In the genomic region with DNA sequence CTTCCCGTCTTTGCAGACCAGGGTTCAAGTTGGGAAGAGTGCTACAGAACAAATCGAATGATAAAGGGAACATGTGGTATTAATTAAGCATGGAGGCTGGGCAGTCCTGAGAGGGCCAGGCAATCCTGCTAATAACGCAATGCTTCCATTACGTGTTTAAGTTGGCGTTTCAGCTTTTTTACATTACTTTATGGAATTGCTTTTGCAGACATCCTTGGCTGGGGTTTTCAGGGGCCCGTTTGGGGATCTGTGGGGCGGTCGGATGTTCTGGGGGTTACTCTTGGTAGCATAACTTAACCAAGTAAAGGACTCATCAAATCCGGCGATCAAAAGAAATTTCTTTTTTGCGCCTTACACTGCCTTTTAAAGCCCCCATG, we compare ENCODE assay signal across 8 mouse cellular contexts.
A peak's percentile ranks its signal among the peaks of the same experiment; 100 is the strongest.
DNase-seq lines count a peak whose midpoint lies in the region; ATAC-seq and TF ChIP-seq lines count a peak whose summit lies in the region.

No protein-coding gene starts in this region.

- no peaks in the 10 kb centered on the region for H3K9me3 ChIP-seq in liver, embryonic 11.5 days (ENCODE audit: control insufficient read depth, low read length)
- no peaks in the 10 kb centered on the region for H3K9me3 ChIP-seq in forebrain, embryonic 11.5 days (ENCODE audit: control insufficient read depth, low read length)
- H3K9me3 ChIP-seq in limb, embryonic 12.5 days = no peaks in the 10 kb centered on the region

- no peak for TF ChIP-seq POLR2A in small intestine, adult 2 months (IDR thresholded peaks at IDR 0.05; ENCODE audit: low read depth, low read length)

- no peaks in the 10 kb centered on the region for H3K36me3 ChIP-seq in liver, embryonic 11.5 days (ENCODE audit: control insufficient read depth, insufficient read depth, low read length)
- H3K36me3 ChIP-seq in forebrain, embryonic 11.5 days (ENCODE audit: control insufficient read depth, insufficient read depth, low read length) = no peaks in the 10 kb centered on the region
- no peaks in the 10 kb centered on the region for H3K36me3 ChIP-seq in limb, embryonic 12.5 days
- H3K36me3 ChIP-seq in small intestine, adult 2 months (ENCODE audit: control insufficient read depth, insufficient read depth, low read length) = no peaks in the 10 kb centered on the region; the same call in 1 of the 2 replicates

- H3K9ac ChIP-seq in liver, embryonic 11.5 days (ENCODE audit: low read depth, low read length) = no peak overlapping the region
- H3K9ac ChIP-seq in forebrain, embryonic 11.5 days (ENCODE audit: low read length) = peak overlapping the region; percentile 90
- H3K9ac ChIP-seq in limb, embryonic 12.5 days (replicated peaks) = peak overlapping the region; percentile 97

- no peaks in the 10 kb centered on the region for H3K4me1 ChIP-seq in liver, embryonic 11.5 days (replicated peaks; ENCODE audit: control insufficient read depth, insufficient read depth, low read length)
- H3K4me1 ChIP-seq in forebrain, embryonic 11.5 days (replicated peaks; ENCODE audit: control insufficient read depth, insufficient read depth, low read length) = no peaks in the 10 kb centered on the region
- peaks cover 18% of the 10 kb centered on the region for H3K4me1 ChIP-seq in limb, embryonic 12.5 days (replicated peaks)
- H3K4me1 ChIP-seq in small intestine, adult 2 months (ENCODE audit: control insufficient read depth, insufficient read depth, insufficient read length, low read length) = peaks cover 4% of the 10 kb centered on the region; the same call in 1 of the 2 replicates

- no peak overlapping the region for H3K27ac ChIP-seq in liver, embryonic 11.5 days (ENCODE audit: low read depth, low read length)
- H3K27ac ChIP-seq in forebrain, embryonic 11.5 days (ENCODE audit: low read depth, low read length) = no peak overlapping the region
- peak overlapping the region; percentile 92 for H3K27ac ChIP-seq in limb, embryonic 12.5 days
- H3K27ac ChIP-seq in small intestine, adult 2 months (ENCODE audit: insufficient read depth, low read depth, low read length) = no peak overlapping the region

- H3K27me3 ChIP-seq in liver, embryonic 11.5 days (replicated peaks; ENCODE audit: control insufficient read depth, insufficient read depth, low read length) = peaks cover 23% of the 10 kb centered on the region
- no peaks in the 10 kb centered on the region for H3K27me3 ChIP-seq in forebrain, embryonic 11.5 days (ENCODE audit: control insufficient read depth, insufficient read depth, low read length)
- peaks cover 3% of the 10 kb centered on the region; the same call in 1 of the 2 replicates for H3K27me3 ChIP-seq in limb, embryonic 12.5 days
- no peaks in the 10 kb centered on the region for H3K27me3 ChIP-seq in small intestine, adult 2 months (ENCODE audit: control insufficient read depth, insufficient read depth, low read length)

- DNase-seq in liver, embryonic 11.5 days (ENCODE audit: low spot score) = no peak
- no peak for DNase-seq in liver
- DNase-seq in forebrain, embryonic 11.5 days (ENCODE audit: low spot score) = no peak
- no peak for DNase-seq in adrenal gland, postnatal 14 days
- DNase-seq in spleen, postnatal 36 days (ENCODE audit: low spot score in 2 of 2) = no peak
- DNase-seq in adrenal gland, postnatal 10 days = no peak

- no peak for ATAC-seq in liver, embryonic 11.5 days (replicated peaks; ENCODE audit: low FRiP score)
- ATAC-seq in forebrain, embryonic 11.5 days (replicated peaks; ENCODE audit: low FRiP score) = 0 out of 2 replicates have a peak, but pooled peaks have one; percentile 26
- peak; percentile 49; the same call in 1 of the 2 replicates for ATAC-seq in limb, embryonic 12.5 days (ENCODE audit: insufficient number of reproducible peaks, insufficient read depth, low FRiP score, low TSS enrichment, low read depth)

- peak overlapping the region; percentile 71 for H3K4me2 ChIP-seq in liver, embryonic 11.5 days
- H3K4me2 ChIP-seq in forebrain, embryonic 11.5 days (ENCODE audit: low read depth, low read length, severe bottlenecking) = peak overlapping the region; percentile 80
- peak overlapping the region; percentile 68 for H3K4me2 ChIP-seq in limb, embryonic 12.5 days

- TF ChIP-seq CTCF in small intestine, adult 2 months (IDR thresholded peaks at IDR 0.05; ENCODE audit: extremely low read depth, insufficient read length, insufficient replicate concordance, low read depth, low read length) = no peak

- 15% methylated on average over 11 of the region's 11 CpGs for WGBS in liver, embryonic 11.5 days
- WGBS in forebrain, embryonic 11.5 days = 11% methylated on average over 11 of the region's 11 CpGs
- WGBS in limb, embryonic 12.5 days = 3% methylated on average over 11 of the region's 11 CpGs
- WGBS in small intestine, adult 2 months = 65% methylated on average over 11 of the region's 11 CpGs

- H3K4me3 ChIP-seq in liver, embryonic 11.5 days (ENCODE audit: low read depth, low read length) = peak overlapping the region; percentile 62
- H3K4me3 ChIP-seq in forebrain, embryonic 11.5 days (ENCODE audit: low read depth, low read length) = peak overlapping the region; percentile 88
- H3K4me3 ChIP-seq in limb, embryonic 12.5 days (replicated peaks) = peak overlapping the region; percentile 92
- H3K4me3 ChIP-seq in small intestine, adult 2 months (ENCODE audit: low read depth, low read length) = 0 out of 2 replicates have a peak overlapping the region, but pooled peaks have one; percentile 57
